Mouse (Mus musculus) kidney, adult 2 months (tissue): ENCODE data around the gene Rrp1b. TPM values are rescaled to one million over a fixed set of nuclear protein-coding genes. Genes with fewer than 3 reads are reported as not detected.
A peak's percentile ranks its signal among the peaks of the same experiment; 100 is the strongest.

ENCODE experiments used
- DNase-seq: peaks from one replicate; pipeline ENCODE4 v3.0.0; 2021
- H3K27ac ChIP-seq: fragments of 200-500 bp; 2 replicates; pipeline ENCODE4 v1.5.1; 2012; ENCODE audit warnings: low read depth, low read length, control low read depth, inconsistent platforms; ENCODE audit not compliant: insufficient read depth
- H3K27me3 ChIP-seq: fragments of 200-500 bp; replicated peaks from 2 replicates; pipeline ENCODE4 v1.6.1; 2012; ENCODE audit warnings: mild to moderate bottlenecking, moderate library complexity, low read length, inconsistent platforms; ENCODE audit not compliant: control insufficient read depth, insufficient read depth
- H3K36me3 ChIP-seq: fragments of 200-500 bp; 2 replicates; pipeline ENCODE4 v1.6.1; 2012; ENCODE audit warnings: mild to moderate bottlenecking, moderate library complexity, low read length, inconsistent platforms; ENCODE audit not compliant: control insufficient read depth, insufficient read depth
- H3K4me1 ChIP-seq: fragments of 200-500 bp; 2 replicates; pipeline ENCODE4 v1.6.1; 2011; ENCODE audit warnings: low read length; ENCODE audit not compliant: control insufficient read depth, insufficient read depth
- H3K4me3 ChIP-seq: fragments of 200-500 bp; 2 replicates; pipeline ENCODE4 v1.5.1; 2011; ENCODE audit warnings: mild to moderate bottlenecking, low read depth, low read length, control low read depth; ENCODE audit not compliant: insufficient read depth
- CTCF ChIP-seq: fragments of 200-500 bp; conservative IDR thresholded peaks from 2 replicates; pipeline ENCODE4 v1.5.1; 2011; ENCODE audit warnings: low read depth, mild to moderate bottlenecking, control low read depth, low read length, moderate library complexity, mixed read lengths; ENCODE audit not compliant: insufficient read depth, insufficient read length
- POLR2A ChIP-seq: fragments of 200-500 bp; IDR thresholded peaks from one replicate; pipeline ENCODE4 v1.6.1; 2011; ENCODE audit warnings: low read depth, low read length, control low read depth
- WGBS: fragments of 180-500 bp; shearing (Covaris S2); methylation state at CpG from one replicate; pipeline ENCODE4 v1.1.7; 2018; 5-methylcytosine and 5-hydroxymethylcytosine counted together
- polyA plus RNA-seq: library from polyadenylated mRNA; depleted of rRNA; stranded (reverse); fragments of >200 nt; gene quantifications from 2 replicates; pipeline ENCODE4 v1.2.3, GENCODE M21; 2012

Rrp1b gene
- polyA plus RNA-seq, 1 experiment: 4.7 TPM

- Histone ChIP-seq H3K27me3 (no peaks in the 10 kb centered on the region), H3K27ac (no peak overlapping the region), H3K36me3 (no peaks in the 10 kb centered on the region), H3K4me1 (no peaks in the 10 kb centered on the region), H3K4me3 (no peak overlapping the region)
- 40% methylated on average over 9 of the region's 9 CpGs for WGBS
- TF ChIP-seq CTCF (no peak), POLR2A (no peak)
- no peak for DNase-seq
Measured at GRCm38 (mm10) chr17:32067541-32067940, 31.6 kb downstream of the Rrp1b start.

GRCm38 (mm10) chr17:32068381-32068780 is 32.5 kb downstream of the Rrp1b start:
- no peak for DNase-seq
- Histone ChIP-seq H3K4me3 (no peak overlapping the region), H3K27ac (no peak overlapping the region), H3K36me3 (no peaks in the 10 kb centered on the region), H3K4me1 (no peaks in the 10 kb centered on the region), H3K27me3 (no peaks in the 10 kb centered on the region)
- TF ChIP-seq POLR2A: no peak
- TF ChIP-seq CTCF: no peak
- 95% methylated on average over 11 of the region's 11 CpGs for WGBS

GRCm38 (mm10) chr17:32068810-32069209 is 32.9 kb downstream of the Rrp1b start:
- no peaks in the 10 kb centered on the region for H3K4me1 ChIP-seq

GRCm38 (mm10) chr17:32073359-32073758 is 37.5 kb downstream of the Rrp1b start:
- TF ChIP-seq POLR2A (no peak), CTCF (peak; percentile 94)
- Histone ChIP-seq H3K27ac (no peak overlapping the region), H3K4me1 (no peaks in the 10 kb centered on the region), H3K36me3 (no peaks in the 10 kb centered on the region), H3K27me3 (no peaks in the 10 kb centered on the region), H3K4me3 (no peak overlapping the region)
- WGBS: 3% methylated on average over 2 of the region's 2 CpGs
- DNase-seq: peak; percentile 85

More at GRCm38 (mm10) chr17:32068810-32069209, 32.9 kb downstream of the Rrp1b start:
- no peak overlapping the region for H3K4me3 ChIP-seq
- no peaks in the 10 kb centered on the region for H3K36me3 ChIP-seq
- TF ChIP-seq CTCF: no peak
- no peak for TF ChIP-seq POLR2A
- H3K27ac ChIP-seq: no peak overlapping the region
- H3K27me3 ChIP-seq: no peaks in the 10 kb centered on the region
- DNase-seq: no peak
- 88% methylated on average over 2 of the region's 2 CpGs for WGBS

GRCm38 (mm10) chr17:32074658-32075057 is 38.8 kb downstream of the Rrp1b start:
- H3K4me1 ChIP-seq: no peaks in the 10 kb centered on the region
- H3K36me3 ChIP-seq: no peaks in the 10 kb centered on the region
- no peak overlapping the region for H3K27ac ChIP-seq
- H3K27me3 ChIP-seq: no peaks in the 10 kb centered on the region
- WGBS: 57% methylated on average over 4 of the region's 4 CpGs
- TF ChIP-seq POLR2A: no peak
- no peak for TF ChIP-seq CTCF
- no peak for DNase-seq
- H3K4me3 ChIP-seq: no peak overlapping the region

GRCm38 (mm10) chr17:32075164-32075563 is 39.3 kb downstream of the Rrp1b start:
- H3K36me3 ChIP-seq: no peaks in the 10 kb centered on the region
- peak; percentile 57 for DNase-seq
- H3K4me3 ChIP-seq: no peak overlapping the region
- no peak overlapping the region for H3K27ac ChIP-seq
- no peaks in the 10 kb centered on the region for H3K4me1 ChIP-seq
- H3K27me3 ChIP-seq: no peaks in the 10 kb centered on the region
- TF ChIP-seq POLR2A (no peak), CTCF (peak; percentile 78)
- 10% methylated on average over 2 of the region's 2 CpGs for WGBS

- peak; percentile 39 for DNase-seq
- Histone ChIP-seq H3K27me3 (no peaks in the 10 kb centered on the region), H3K36me3 (no peaks in the 10 kb centered on the region), H3K4me3 (no peak overlapping the region), H3K4me1 (no peaks in the 10 kb centered on the region), H3K27ac (no peak overlapping the region)
- 72% methylated on average over 2 of the region's 2 CpGs for WGBS
- TF ChIP-seq CTCF (no peak), POLR2A (no peak)
Measured at GRCm38 (mm10) chr17:32083351-32083750, 47.5 kb downstream of the Rrp1b start.
